Mouse (Mus musculus) urinary bladder, postnatal 25 days (tissue): ENCODE data around the gene Unc45a.

ENCODE experiments used
- DNase-seq: peaks from one replicate; pipeline ENCODE4 v3.0.0; 2022; ENCODE audit warnings: low spot score

Gene Unc45a

DNA sequence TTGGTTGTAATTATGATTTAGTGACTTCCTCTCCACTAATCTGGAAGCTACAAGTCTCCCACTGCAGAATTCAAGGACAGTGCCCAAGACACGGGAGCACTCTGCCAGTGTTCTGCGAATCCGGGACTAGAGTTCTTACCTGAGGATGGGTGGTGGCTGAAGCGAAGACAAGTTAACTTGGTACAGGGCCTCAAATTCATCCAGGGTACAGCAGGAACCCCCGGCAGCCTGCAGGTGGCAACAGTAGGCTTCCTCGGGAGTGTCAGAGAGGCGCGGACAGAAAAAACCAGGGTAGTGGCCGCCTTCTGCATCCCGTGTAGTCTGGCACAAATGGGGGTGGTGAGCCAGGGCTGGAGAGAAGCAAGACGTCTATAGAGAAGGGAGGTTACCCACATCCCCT, at the start of gene Unc45a:
Unc45a (minus strand) TSS at position 213 of the 400 bp plus-strand sequence.
- DNase-seq: peak; percentile 41

DNA sequence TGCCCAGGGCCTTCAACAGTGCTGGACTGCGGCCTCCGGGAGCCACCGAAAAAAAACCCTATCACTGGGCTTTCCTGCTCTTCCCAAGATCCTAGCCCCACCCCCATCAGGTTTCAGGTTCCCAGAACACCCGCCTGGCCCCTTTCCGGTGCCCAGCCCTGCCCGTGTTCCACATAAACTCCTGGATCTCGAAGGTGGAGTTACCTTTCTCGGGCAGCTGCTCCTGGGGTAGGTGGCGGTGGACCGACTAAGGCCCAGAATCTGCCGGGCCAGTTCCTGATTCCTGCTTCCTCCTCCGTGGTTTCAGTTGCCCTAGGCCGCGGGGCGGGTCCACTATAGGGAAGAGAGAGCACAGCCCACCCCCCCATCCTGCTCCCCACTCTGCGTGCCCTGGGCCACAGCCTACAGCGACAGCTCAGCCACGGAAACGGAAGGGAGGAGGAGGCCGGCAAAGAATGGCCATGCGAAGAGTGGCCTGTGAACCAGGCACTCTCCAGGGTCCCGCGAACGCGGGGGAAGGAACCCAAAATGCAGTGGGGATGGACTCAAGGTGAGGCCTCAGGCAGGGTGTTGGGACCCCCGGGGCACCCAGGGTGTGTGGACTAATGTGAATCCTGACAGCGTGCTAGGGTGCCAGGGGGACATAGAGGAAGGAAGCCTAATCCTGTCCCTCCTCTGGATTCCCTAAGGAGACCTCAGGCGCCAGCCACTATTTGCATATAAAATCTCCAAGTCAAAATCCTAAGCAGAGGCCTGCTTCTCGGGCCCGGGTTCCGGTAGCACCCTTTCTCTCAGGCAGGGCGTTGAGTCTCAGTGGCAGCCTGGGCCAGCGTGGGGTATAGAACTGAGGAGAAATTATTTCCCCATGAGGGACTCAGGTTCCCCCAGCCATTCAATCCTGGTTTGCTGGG, 47.1 kb upstream of the Unc45a start, which contains the start of gene Fes:
Fes (minus strand) TSS at position 314 of the 911 bp plus-strand sequence.
- peak; percentile 43 for DNase-seq

DNA sequence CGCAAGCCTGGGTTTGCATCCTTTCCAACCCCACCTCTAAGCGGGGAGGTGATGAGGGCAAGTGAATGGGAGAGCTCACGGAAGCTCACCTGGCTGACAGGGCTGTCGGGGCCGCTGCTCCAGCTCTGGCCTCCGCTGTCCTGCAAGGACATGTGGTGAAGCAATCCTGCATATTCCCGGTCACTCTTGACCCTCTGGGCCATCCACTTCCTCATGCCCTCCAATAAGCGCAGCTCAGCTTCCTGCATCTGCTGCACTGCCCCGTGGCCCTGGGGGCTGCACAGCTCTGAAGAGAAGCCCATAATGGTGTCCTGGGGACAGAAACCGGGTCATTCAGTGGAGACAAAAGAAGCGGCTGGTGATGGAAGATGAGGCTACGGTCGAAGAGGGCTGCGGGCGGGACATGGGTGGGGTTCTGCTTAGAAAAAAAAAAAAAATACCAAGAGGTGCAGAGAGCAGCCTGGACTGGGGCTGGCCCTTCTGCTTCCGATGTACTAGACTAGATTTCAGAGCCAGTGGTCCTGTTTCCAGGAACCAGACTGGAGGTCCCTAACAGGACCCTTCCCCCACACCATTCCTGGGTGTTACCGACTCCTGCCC, 46.3 kb upstream of the Unc45a start:
- no peak for DNase-seq

DNA sequence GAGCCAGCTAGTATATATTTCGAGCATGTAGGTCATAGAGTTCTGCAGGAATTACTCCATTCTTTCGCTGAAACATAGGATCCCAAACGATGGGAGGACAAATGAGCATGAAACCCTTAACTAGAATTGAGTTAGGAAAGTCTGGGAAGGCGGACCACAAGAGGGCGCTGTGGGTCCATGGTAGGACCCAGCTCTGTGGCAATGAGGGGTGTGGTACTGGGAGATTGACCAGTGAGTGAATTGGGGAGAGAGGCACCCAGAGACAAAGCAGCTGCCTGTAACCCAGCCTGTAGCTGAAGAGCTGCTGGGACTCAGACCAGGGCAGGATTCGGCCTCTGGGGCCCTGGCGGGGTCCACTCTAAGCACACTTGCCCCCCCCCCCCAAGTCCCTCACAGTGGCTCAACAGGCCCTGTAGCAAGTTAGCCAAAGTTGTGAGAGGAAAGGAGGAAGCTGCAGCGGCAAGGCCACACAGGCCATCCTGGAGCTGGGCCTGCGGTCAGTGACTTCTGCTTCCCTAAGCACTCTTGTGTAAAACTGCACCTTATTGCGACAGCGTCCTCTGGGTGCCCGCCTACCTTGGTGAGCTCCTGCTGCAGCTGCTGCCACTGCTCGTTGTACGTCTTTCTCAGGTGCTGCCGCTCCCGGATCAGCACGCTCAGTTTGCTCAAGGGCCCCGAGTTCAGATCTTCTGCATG, 45.6 kb upstream of the Unc45a start:
- peak; percentile 96 for DNase-seq

DNA sequence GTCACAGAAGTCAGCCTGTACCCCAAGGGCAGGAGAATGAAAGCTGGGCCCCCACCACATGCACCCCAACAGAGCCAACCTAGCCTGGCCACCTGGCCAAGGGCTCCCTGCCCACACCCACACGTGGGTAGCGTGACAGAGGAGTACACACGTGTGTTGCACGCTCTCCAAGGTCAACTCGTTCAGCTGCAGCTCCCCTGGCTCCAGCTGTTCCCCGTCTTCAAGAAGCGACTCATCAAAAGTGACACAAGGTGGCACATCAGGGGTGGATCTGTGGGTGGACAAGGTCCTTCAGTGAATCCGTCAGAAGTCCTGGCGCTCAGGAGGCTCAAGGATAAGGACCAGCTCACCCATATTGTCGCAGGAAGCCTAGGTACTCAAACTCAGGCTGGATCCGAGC, 42.1 kb upstream of the Unc45a start:
- DNase-seq: no peak

DNA sequence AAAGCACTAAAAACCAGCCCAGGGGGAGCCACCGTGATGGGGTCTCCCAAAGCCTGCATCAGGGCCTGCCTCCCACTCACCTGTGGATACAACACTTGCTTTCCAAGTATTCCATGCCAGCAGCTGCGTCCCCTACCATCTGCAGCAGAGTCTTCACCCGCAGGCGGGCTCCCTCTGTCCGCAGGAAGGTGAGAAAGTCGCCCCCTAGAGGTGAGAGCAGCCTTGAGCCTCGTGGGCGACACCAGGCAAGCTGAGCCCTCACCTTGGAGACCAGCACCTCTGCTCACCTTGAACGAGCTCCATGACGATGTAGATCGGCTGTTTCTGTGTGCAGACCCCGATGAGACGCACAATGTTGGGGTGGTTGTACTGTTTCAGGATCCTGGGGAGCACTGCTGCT, 38.7 kb upstream of the Unc45a start:
- DNase-seq: no peak

DNA sequence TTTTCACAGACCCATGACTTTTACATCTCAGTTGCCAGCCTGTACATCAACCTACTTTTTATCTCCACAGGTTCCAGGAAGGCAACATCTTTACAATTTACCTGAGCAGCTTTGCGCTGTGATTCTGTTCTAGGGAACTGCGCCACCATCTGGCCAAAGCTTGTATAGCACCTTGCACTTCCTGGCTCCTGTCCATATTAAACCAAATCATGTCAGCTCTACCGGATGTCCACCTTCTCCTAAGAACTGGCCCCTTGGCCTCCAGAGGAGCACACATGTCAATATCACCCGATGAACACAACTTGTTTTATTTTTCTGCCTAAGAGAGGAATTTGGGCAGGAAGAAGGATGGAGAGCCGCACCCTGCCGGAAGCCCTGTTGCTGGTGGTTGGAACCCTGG, 36.7 kb upstream of the Unc45a start:
- DNase-seq: peak; percentile 62

DNA sequence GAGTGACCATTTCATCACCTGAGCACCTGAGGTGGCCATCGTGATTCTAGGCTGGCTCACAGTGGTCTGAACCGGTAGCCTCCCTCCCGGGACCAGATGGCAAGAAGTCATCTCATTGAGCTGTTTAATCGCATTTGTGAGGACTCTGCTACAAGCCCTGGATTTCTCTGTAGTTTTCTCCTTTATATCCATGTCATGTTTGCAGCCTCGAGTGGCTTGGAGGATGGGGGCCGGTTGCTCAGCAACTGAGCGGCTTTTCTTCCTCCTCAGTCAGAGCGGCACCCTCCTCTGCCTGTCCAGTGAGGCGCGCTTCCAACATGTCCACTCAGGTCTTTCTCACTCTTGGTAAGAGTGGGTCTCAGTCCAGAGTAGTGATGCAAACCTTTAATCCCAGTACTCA, 35.4 kb upstream of the Unc45a start:
- DNase-seq: no peak

DNA sequence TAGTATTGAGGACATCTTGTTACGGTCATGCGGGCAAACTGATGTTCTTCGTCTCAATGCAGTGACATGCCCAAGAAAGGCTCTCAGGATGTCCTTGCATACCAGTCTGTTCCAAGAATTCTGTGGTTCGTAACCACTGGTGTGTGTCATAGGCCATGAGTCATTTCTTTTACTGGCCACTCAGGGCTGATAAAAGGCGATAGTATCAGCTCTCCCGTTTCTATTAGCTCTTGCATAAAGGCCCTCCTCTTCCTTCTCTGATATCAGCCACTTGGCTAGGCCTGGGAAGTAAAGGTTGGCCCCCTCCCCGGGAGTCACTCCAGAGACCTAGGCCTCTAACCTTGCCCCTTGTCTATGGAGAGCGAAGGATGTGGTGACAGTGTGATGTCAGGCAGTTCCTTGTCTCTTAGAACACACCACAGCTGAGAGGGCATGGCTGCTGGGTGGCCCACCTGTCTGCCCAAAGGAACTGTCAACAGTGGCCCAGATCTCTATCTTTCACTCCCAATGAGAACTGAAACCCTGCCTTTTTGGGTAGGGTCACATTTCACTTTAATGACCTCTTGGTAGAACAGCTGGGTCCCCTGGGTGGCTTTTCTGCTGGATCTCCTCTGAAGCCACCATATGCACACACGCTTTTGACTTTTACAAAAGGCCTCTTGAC, 34.7 kb upstream of the Unc45a start:
- peak; percentile 23 for DNase-seq

DNA sequence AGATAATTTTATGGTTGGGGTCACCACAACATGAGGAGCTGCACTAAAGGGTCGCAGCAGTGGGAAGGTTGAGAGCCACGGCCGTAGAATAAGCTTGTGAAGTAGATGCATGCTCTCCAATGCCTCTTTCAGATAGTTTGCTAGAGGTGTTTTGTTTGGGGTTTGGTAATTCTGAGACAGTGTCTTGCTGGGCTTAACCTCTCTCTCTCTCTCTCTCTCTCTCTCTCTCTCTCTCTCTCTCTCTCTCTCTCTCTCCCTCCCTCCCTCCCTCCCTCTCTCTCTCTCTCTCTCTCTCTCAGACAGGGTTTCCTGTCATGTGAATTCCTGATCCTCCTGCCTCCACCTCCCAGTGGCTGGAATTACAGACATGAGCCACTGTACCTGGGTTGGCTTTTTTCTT, 33.9 kb upstream of the Unc45a start:
- DNase-seq: no peak

DNA sequence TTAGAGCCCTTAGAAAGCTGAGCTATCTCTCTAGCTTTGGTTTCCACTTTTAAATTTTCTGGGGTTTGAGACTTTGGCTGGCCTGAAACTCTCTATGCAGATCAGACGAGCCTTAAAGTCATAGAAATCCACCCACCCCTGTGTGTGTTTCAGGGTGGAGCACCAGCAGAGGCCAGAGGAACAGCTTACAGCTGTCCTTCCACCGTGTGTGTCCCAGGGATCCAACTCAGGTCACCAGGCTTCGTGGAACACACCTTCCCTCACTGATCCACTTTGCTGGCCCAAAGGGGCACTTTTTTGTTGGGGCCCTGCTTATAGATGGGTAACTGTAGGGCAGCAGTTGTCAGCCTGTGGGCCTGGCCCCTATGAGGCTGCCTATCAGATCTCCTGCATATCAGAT, 33.5 kb upstream of the Unc45a start:
- DNase-seq: no peak

DNA sequence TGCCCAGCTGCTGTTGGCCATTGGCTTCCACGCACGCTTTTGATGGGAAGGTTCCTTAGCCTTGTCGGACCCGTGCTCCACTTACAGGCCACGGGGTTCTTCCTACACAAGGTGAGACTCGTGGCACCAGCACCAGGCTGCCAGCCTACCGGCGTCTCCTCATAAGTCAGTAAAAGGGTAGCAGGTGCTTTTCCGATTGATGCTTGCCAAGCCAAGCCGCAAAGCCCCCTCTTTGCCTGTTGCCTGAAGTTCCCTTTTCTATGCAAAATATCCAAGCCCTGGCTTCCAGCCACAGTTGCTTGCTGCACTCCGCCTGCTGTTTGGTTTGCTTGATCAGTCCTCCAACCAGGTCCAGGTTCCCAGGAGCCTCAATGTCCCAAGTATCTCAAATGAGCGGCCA, 33.0 kb upstream of the Unc45a start:
- no peak for DNase-seq

DNA sequence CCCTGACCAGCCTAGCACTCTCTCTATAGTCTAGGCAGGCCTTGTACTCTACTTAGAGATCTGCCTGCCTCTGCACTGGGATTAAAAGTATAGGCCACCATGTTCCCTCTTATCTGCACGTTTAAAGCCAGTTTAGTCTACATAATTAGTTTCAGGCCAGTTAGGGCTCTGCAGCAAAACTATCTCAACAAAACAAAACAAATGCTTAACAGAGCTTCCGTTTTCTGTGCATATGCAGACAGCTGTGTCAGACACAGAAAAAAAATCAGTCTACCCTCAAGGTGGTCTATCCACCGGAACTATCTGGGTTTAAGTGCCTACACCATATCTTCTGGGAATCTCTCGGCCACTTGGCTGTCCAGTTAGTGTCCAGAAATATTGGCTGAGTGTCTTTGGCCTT, 32.5 kb upstream of the Unc45a start:
- DNase-seq: no peak

DNA sequence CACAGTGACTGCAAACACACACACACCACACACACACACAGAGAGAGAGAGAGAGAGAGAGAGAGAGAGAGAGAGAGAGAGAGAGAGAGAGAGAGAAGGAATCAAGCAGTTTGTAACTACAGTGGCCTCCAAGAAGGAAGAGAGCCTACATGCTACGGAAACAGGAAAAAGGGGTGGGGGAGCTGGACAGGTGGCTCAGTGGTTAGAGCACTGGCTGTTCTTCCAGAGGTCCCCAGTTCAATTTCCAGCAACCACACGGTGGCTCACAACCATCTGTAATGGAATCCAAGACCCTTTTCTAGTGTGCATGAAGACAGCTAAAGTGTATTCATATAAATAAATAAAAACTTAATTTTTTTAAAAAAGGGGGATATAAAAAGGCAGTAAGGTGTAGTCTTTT, 31.9 kb upstream of the Unc45a start:
- no peak for DNase-seq

DNA sequence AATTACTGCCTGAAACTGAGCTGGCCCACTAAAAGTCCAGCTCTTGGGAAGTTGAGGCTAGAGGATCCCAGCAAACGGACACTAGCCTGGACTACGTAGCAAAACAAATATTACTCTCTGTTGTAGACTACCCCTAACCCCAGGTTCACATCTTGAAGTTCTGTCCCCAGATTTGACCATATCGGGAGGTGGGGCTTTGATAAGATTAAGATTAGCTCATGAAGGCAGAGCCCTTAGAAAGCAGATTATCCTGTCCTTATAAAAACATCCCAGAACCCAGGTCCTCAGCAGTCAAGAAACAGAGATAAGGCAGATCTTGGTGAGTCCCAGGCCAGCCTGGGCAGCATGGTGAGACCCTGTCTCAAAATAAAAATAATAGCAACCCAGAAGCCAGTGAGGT, 31.4 kb upstream of the Unc45a start:
- no peak for DNase-seq

DNA sequence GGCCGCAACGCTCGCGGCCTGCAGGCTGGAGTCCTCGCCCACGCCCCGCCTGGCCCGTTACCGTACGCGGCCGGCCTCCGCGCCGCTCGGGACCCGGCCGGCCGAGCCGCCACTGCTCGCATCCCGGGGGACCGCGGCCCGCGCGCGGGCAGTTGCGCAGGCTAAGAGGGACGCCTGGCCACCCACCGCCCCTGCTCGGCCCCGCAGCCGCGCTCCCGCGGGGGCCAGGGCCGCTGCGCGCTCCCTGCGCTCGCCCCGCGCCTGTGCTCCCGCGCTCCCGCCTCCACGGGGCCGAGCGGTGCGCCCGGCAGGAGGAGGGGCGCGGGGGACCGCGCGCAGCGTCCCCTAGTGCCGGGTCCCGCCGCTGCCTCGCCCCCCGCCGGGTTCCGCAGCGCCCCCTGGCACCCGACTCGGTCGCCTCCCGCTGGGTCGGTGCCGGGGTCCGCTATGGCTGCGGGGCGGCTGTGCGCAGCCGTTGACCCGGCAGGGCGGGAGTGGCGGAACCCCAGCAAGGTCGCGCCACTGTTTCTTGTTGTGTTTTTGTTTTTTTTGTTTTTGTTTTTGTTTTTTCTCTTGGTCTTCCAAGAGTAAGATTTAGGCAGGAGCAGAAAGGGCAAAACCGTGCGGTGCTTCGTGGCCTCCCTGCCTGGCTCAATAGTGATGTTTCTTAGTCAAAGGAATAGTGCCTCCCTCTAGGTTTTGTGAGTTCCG, 30.4 kb upstream of the Unc45a start, which contains the start of gene Man2a2:
Man2a2 (minus strand) TSS at position 335 of the 711 bp plus-strand sequence.
- peak; percentile 79 for DNase-seq

DNA sequence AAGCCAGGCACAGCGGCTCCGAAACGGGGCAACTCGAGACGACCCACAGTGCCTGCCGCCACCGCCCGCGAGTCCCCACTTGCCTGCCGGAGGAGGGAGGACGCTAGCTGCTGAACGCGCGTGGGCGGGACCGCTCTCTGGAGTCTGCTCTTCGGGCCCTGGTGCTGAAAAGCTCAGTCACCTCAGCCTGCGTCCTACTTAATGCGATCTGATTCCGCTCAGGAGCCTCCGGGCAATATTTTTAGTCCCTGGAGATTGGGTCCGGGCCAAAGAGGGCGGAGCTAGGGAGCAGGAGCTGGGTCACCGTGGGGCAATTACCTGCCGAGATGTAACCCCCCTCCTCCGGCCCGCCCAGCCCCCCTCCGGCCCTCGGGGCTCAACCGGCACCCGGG, 29.8 kb upstream of the Unc45a start:
- DNase-seq: peak; percentile 64

DNA sequence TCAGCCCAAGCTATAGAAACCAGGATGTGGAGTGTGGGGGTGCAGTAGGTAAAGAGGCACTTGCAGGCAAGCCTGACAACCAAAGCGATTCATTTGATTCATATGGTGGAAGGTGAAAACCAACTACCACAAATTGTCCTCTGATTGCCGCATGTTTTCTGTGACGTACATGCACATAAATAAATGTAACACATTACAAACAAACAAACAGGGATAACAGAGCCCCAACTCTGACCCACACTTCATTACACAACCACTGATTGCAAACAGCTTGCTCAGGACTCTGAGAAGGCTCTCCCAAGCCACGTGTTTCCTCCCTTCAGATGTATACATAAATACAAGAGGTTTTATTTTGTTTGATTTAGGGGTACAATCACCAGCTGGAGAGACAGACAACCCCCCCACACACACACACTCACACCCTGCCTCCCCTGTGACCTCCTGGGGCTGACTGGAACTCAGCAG, 29.2 kb upstream of the Unc45a start:
- DNase-seq: no peak

DNA sequence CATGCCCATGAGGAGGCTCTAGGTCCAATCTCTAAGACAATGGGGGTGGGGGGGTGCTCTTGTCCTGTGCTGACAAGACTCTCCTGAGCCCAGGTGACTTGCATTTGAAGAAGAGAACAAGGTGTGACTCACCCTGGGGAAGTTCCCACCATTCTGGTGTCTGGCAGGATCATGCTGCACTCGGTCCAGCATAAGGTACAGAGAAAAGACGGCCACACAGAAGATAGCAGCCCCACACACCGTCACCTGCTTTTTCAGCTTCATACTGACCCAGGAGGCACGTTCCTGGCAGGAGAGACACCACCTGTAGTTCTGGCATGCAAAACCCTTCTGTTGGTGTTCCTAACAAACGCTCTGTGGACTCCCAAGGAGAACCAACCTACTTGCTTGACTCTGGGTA, 28.7 kb upstream of the Unc45a start:
- DNase-seq: no peak

DNA sequence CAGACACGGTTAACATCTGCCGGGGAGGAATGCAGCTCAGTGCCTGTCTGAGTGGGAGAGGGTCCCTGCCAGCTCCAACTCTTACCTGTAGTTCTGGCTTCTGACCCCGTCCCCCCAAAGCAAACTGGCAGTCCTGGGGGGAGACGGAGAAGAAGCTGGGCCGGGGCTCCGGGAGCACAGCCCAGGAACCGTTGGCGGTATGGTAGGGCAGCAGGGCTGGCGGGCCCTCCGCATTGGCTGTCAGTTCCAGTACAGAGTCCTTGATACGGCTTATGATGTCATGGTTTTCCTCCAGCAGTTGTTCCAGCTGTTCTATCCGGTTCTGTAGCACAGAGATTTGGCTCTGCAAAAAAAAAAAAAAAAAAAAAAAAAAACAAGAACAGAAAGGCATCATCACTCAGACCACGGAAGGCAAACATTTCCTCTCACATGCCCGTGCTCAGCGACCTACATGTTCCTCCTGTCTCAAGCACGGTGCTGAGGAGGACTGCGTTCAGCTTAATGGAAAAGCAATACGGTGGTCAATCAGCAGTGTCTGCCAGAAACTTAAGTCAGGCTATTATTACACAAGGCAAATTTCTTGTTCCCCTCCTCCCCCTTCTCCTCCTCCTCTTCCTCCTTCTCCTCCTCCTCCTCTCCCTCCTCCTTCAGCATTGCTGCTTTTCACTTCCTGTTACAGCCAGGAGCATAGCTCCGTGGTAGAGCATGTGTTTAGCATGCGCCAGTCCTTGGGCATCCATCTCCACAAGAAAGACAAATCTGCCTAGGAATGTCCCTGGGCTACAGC, 28.0 kb upstream of the Unc45a start:
- no peak for DNase-seq

DNA sequence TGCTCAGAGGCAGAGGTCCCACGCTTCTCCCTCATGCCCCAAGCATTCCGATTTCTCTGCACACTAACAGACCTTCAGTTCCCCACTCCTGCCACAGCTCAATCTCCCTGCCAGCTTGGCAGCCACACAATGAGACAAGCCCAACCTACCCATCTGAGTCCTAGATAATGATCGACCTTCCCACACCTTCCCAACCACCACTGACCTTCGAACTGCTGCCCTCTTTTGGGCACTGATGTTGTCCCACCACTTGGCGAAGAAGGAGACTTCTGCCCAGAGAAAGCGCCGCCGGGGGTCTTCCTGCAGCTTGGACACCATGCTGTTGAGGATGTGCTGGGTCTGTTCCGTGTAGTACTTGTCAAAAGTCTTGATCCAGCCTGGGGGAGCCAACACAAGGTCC, 27.2 kb upstream of the Unc45a start:
- DNase-seq: no peak
